Mouse (Mus musculus): ENCODE data around the gene Aaed1.

- TF ChIP-seq POLR2A (IDR thresholded peaks at IDR 0.05; ENCODE audit: control insufficient read depth, low read depth, low read length), result no peak
- TF ChIP-seq CTCF (IDR thresholded peaks at IDR 0.05; ENCODE audit: control insufficient read depth, insufficient read depth, insufficient replicate concordance, low read depth, low read length), result no peak
Observed at GRCm38 (mm10) chr13:64307508-64307907, 5.0 kb downstream of the Aaed1 start.

Measured in testis, adult 2 months (tissue).